Mouse (Mus musculus) urinary bladder, adult 2 months (tissue): ENCODE measurements around the gene Apom. TPM values are rescaled to one million over a fixed set of nuclear protein-coding genes. Genes with fewer than 3 reads are reported as not detected.
A peak's percentile ranks its signal among the peaks of the same experiment; 100 is the strongest.

Source experiments
- DNase-seq: peaks from one replicate; pipeline ENCODE4 v3.0.0; 2022; ENCODE audit warnings: low spot score
- polyA plus RNA-seq: library from polyadenylated mRNA; depleted of rRNA; stranded (reverse); fragments of >200 nt; gene quantifications from 2 replicates; pipeline ENCODE4 v1.2.3, GENCODE M21; 2012

Gene Apom
- polyA plus RNA-seq, 1 experiment: 0.29 TPM

DNA sequence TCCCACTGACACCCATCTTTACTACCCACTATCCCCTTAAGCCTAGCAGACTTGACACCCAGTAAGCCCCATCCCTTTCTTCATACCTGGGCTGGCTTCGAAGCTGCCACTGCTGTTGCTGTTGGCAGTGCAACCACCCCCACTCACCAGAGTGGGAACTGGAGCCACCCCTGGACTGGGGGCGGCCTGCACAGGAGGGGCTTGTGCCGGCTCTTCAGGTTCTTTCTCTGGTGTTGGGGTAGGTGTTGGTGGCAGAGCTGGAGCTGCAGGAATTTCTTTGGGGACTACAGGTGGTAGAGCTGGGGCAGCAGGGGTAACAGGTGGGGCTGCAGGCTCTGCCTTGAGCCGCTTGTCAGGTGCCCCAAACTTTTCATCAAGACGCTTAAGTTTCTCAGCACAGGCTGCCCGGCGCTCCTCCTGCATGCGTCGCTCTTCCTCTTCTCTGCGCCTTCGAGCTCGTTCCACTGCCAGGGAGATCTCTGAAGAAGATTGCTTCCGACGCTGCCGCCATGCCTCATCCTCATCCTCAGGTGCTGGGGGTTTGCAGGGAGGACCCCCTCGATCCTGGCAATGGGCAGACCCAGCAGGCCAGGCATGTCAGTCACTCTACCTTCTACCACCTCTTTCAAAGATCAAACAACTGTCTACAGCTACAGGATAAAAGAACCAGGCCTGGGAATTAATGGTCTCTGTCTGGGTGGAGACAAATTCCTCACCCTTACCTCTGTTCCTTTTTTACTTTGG is 27.2 kb upstream of the Apom start:
- DNase-seq: no peak

DNA sequence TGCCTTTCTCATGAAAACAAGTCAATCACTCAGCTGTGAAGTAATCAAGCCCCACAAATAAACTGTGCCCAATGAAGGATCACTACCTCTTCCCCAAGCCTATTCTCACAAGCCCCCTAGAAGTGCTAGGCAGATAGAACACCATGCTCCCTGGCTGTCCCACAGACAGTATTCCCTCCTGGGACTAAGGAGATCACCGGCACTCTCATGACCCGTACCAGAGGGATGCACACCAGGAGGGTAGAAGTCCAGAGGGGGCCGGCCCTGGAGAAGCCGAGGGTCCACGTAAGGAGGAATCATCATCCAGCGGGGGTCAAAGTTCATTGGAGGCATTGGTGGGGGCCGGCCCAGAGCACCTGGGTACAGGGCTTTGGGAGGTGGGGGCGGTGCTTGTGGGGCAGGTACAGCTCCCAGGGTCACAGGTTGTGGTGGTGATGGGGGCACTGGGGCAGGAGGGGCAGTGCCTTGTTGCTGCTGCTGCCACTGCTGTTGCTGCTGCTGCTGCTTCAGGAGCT is 25.9 kb upstream of the Apom start:
- no peak for DNase-seq

DNA sequence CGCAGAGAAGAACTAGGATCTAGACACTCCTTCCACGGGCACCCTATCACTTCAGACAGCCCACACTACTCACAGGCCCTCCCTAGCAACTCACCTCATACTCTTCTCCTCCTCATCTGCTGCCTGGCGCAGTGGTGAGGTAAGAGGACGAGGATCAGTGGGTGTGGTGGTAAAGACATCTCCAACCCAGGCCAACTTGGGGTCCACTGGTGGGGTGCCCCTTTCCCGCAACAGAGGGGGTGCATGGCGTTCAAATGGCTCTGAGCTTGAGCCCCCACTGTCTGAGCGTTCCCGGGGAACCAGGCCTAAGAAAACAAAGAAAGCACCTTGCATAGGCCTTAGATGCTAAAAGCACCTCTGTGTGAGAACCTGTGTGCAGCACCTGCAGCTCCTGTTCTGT is 25.4 kb upstream of the Apom start:
- DNase-seq: no peak

DNA sequence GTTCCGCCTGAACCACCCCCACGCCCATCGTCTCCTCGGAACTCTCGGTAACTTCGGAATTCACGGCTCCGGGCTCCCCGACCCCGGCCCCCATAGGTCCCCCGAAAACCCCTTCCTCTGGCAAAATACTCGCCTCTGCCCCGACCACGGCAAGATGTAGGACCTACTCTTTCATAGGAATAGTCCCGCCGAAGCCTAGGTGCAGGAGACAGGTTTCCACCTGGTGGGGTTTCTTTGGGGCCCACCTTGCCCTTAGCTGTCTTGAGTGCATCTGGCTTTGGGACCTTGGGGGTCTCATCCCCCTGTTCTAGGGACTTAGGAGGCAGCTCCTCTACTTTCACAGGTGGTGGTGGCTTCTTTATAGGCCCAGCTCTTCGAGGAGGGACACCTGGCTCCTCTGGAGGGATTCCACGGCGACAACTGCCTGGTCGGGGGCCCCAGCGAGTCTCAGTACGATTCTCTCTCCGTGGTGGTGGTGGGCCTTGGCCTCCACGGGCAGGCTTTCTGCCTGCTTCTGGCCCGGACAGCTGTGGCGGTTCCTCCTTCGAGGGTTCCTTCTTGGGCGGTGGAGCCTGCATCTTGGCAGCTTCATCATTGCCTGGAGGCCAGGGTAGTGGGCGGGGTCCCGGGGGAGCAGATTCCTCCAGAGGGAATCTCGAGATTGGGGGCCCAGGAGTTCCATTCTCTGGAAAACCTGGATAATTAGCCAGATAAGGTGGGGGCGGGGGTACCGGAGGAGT is 24.8 kb upstream of the Apom start:
- no peak for DNase-seq

DNA sequence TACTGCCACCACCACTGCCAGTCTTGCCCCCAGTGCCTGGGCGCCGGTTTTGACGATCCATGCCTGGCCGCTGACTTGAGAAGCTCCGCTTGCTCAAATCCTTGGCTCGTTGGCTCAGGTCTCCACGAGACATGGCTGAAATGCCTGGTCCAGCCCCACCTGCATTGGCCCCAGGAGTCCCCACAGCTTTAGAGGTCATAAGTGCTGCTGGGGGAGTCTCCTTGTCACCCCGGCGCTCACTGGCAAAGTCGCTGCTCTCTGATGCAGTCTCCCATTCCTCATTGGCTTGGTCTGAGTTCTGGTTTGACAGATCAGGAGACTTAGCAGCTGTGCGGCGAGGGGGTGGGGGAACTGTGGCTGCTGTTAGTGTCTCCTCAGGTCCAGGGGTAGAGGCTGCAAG is 23.6 kb upstream of the Apom start:
- DNase-seq: no peak

DNA sequence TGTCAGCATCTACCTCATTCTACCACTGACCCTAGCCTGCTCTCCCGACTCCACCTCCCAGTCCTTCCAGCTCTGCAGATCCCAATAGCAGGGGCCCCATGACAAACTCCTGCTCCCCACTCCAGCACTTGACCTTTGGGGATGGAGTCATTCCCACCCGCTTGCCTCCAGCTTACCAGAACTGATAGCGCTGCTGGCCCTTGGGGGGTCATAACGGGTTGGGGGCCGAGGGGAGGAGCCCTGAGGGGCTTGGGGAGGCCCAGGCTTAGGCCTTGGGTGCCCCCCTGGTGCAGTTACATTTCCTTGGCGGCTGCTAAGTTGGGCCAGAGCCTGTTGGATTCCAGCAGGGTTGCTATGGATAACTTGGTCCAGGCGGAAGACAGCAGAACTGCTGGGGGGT is 22.8 kb upstream of the Apom start:
- DNase-seq: no peak

DNA sequence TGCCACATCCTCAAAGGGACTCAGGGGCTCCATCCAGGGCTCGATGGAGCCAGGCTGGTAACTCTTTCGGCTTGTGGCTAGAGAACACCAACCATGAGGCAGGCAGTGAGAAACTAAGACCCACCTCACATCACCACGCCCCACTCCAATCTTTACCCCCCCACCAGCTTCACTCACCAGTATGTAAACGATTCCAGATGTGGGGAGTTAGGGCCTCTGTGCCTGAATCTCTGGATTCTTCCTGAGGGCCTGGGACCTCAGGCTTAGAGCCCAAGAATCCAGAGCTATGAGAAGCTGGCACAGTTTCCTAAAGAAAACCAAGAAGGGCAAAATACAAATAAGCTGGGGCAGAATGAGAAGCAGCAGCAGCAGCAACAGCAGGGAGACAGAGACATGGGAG is 22.1 kb upstream of the Apom start:
- DNase-seq: no peak

DNA sequence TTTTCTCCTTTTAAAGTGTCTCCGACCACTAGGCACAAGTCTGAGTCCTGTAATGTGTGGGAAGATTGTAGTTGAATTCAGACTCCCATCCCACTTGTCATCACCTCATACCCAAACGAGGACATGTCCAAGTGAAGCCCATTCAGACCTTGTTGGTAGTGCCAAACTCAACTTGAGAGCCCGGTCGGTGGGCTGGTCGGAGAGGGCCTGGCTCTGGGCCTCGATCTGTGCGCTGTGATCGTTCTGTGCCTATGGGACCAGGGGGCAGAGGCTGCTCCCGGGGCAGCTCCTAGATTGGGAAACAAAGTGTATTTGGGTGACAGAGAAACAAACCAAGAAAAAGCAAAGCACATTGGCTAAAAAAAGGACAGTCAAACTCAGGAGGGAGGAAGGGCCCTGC is 21.2 kb upstream of the Apom start:
- DNase-seq: no peak

DNA sequence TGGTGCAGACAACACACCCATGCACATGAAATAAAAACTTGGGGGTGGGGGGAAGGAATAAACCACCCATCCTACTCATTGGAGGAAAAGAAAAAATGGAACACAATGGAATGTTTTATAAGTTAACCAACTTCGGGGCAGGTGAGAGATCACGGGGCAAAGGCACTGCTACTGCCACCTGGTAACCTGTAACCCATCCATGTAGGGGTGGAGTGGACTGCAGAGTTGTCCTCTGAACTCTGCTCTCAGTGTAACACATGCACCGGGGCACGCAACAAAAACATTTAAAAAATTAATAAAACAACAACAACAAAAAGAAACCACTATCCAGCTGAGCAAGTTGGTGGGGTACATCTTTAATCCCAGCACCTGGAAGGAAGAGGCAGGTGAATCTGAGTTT is 20.3 kb upstream of the Apom start:
- no peak for DNase-seq

DNA sequence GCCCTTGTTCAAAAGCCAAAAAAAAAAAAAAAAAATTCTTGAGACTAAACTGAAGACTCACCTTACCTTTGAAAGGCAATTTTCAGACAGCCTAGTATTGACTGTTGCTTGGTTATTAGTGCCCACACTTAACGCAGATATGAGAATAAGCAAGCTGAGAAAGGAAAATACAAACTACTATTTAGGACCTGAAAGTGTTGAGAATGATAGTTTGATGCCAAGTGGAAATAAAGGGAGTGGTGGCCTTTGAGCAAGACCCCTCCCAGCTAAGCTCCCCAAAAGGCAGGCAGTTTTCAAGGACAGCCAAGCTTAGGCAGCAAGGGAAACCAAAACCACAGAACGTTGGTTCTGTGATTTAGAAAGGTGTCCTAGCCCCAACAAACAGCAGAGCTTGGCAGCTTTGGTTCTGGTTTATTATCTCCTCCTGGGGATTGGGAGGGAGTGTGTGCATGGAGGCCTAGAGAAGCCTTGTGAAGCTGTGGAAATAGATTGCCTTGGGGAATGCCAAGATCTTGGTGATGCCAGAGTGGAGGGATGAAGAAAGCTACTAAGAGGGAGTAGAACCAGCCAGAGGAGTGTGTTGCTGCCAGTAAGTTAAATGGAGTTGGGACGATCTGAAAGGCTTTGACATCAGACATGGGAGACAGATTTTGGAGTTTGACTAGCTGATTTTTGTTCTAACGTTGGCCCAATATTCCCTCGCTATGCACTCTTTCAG is 16.2 kb upstream of the Apom start:
- DNase-seq: no peak

DNA sequence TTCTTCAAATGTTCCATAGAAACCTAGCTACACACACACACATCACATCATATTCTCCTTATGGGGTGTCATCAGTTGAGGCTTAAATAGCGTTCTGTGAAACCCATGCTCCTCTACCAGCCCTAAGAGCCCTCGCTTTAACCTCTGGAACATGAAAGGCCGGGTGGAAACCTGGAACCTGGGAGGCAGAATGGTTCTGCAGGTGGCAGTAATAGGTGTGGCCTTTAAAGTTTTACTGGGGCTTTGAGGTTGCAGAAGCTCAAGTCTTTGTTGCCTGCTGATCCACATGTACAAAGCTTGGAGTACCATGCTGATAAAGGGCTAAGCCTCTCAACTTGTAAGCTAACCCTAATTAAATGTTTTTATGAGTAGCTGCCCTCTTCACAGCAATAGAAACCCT is 15.5 kb upstream of the Apom start:
- DNase-seq: no peak

DNA sequence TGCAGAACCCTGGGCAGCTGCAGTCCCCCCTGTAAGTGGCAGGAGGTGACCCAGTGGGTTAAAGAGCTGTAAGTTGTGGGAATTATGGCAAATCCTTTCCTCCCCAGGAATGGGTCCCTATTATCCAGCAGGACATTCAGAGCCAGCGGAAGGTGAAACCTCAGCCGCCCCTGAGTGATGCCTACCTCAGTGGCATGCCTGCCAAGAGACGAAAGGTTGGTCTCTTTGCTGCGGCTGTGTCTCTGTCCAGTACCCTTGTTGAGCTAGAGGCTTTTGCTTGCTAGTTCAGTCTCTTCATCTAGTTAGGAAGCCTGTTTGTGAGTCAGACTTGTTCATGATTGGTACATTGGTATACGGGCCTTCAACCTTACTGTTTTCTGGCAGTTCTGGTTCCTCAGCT is 14.3 kb upstream of the Apom start:
- no peak for DNase-seq

DNA sequence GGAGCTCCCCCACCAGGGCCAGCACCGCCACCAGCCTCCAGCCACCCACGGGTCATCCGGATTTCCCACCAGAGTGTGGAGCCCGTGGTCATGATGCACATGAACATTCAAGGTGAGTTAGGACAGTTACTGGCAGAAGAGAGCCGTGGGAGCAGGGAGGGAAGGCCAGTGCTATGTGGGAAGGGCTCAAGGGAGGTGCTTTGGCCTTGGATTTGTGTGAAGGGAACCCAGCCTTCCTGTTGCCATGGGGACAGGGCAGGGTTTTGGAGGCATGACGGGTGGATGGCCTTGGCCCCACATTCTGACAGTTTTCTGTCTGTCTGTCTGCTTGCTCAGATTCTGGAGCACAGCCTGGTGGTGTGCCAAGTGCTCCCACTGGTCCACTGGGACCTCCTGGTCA is 10.1 kb upstream of the Apom start:
- no peak for DNase-seq

DNA sequence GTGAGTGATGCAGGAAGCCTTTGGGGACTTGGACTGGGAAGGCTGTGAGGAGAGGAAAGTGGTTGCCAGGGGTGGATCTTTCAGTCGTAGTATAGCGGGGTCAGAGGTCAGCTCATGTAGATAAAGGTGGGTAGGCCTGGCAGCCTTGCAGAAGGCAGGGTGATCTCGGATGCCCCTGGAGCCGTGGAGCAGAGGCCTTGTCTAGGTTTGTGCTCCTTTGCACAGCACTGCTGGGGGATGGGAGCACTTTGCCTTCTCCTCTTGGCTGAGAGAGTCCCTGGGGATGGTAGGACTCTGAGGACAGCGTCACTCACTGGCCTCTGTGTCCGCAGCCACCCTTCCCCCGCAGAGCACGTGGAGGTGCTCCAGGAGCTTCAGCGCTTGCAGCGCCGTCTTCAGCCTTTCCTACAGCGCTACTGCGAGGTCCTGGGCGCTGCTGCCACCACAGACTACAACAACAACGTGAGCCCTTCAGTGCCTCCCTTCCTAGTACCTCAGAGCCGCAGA is 8.7 kb upstream of the Apom start:
- DNase-seq: no peak

DNA sequence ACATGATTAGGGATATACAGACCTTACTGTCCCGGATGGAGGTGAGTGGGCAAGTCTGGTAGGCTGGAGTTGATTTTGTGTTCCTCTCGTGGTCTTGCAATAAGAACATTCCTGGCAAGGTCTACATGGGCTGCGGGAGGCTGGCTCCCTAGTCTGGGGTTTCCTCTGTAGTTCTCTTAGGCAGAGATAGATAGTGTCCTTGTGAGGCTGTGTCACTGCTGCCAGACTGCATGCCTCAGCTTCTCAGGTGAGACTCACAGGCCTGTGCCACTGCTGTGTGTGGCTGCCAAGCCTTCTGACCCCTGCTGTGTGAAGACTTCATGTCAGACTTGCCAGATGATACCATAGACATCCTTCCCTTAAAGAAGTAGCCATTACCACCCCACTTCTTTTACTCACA is 7.4 kb upstream of the Apom start:
- no peak for DNase-seq

DNA sequence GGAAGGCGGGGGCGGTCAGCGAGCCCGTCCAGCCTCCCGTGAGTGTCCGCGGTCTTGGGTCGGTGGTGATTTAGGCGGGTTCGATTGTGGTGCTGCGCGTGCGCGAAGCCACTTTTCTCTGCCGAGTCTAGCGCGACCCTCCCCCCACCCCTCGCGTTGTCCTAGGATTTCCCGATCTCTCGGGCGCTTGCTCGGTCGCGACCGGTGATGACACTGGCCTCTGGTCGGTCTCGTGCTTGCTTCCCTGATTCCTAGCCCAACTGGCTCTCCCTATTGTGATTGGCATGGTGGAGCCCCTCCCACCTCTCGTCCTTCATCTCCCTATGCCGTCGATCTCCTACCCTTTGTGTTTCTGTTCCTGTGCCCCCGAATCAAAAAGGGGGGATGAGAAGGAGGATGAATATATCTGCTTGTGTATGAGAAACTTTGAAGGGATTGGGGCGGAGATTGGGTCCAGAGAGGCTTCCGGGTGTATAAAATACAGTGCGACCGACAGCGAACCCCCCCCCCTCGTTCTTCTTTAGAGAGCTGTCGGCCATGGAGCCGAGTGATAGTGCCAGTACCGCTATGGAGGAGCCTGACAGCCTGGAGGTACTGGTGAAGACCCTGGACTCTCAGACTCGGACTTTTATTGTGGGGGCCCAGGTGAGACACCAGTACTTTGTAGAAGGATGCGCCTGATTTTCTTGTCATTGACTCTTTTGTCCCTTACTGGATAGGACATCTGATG is 3.9 kb upstream of the Apom start:
- no peak for DNase-seq

DNA sequence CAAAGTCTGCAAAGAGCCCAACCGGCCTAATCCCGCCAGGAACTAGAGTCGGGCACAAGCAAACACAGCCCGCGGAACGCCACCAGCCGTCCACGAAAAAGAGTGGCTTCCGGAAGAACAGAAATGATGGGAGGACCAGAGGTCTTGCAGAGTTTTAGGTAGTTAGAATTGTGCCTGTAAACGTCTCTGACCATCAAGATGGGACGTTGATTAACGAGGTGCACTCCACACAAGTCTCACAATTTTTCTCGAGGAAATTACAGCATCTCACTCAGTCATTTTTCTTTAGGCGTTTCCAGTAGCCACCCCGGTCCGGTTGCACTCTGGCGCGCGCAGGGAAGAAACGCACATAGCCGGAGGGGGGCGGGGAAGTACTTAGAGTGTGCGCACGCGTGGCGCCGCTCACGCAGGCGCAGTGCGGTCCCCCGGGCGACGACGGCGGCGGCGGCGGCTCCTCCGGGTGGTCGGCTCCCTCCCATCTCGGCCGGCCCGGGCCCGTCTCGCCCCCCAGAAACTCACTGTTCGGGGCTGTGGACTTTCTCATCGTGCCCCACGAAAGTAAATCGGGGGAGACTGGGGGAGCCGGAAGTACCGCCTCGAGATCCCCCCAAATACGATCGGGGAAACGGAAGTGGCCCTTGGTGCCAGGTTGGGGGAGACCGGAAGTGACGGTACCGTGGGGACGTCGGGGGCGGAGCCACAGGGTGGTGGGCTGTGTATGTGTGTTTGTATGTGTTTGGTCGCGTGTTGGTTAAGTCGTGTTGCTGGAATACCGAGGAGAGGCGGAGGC is 3.1 kb upstream of the Apom start, which contains the start of gene Bag6:
Gene Bag6 (plus strand): TSS at position 378 of the 790 bp plus-strand sequence.
- peak; percentile 97 for DNase-seq

DNA sequence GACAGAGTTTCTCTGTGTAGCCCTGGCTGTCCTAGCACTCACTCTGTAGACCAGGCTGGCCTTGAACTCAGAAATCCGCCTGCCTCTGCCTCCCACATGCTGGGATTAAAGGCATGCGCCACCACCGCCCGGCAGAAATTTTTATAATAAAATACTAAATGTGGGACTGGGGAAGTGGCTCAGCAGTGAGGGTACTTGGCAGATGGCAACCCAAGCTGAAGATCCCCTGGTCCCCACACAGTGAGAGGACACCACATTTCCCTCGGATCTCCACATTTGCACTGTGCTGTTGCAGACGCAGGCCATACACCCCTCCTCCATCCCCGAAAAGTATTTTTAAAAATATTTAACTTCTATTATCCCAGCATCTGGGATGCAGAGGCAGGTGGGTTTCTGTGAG is 1.7 kb upstream of the Apom start:
- DNase-seq: no peak

DNA sequence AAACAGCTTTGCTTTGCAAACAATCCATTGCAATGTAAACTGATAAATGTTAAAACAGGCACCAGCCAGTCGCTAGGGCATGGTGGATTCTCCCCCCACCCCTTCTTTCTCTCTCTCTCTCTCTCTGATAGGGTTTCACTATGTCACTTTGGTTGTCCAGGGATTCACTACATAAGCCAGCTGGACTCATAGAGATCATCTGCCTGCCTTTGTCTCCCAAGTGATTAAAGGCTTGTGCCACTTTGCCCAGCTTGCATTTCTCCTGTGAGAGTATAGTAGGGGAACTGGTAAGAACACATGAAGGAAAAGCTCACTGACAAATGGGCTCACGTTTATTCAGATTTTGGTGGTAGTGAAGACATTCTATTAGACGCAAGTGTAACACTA is 317 bp upstream of the Apom start:
- no peak for DNase-seq

DNA sequence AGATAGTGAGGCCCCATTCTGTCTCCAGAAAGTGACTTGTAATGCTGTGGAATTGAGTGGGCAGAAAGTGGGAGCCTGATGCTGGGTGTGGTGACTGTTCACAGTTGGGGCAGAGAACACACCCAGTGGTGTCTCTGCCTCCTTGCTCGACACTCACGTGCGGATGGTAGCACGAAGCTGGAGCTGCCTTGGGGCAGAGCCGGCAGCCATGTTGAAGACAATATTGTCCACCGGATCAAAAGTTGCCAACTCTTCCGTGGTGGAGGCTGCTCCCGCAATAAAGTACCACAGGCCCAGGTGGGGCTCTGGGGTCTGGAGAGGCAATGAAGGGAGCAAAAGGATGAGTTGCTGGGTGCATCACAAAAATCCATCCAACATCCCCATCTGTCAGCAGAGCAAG is 812 bp downstream of the Apom start:
- DNase-seq: no peak

DNA sequence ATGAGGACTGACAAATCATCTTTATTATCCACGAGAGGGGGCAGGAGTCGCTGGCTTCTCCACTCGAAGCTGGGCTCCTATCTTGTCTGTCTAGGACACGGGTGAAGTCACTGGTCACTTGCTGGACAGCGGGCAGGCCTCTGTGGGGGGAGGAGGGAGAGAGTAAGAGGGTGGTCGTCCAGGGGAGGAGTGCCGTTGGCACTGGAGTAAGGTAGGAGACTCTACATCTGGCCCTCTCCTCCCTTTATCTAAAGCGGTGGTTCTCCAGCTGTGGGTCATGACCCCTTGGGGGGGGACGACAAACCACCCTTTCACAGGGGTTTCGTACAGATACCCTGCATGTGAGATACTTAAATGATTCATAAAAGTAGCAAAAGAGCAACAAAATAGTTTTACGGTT is 2.9 kb downstream of the Apom start:
- no peak for DNase-seq
